8 mouse cellular contexts compared by ENCODE assay signal in genomic region chr2:151938780-151939200, GRCm38 (mm10). TPM values are rescaled to one million over a fixed set of nuclear protein-coding genes. Genes with fewer than 3 reads are reported as not detected.
DNase-seq lines count a peak whose midpoint lies in the region; ATAC-seq and TF ChIP-seq lines count a peak whose summit lies in the region.

No protein-coding gene starts in this region.

- H3K4me3 ChIP-seq in kidney, embryonic 15.5 days (replicated peaks) = no peak overlapping the region
- no peak overlapping the region for H3K4me3 ChIP-seq in gastrocnemius, adult 2 months
- H3K4me3 ChIP-seq in lung, embryonic 15.5 days = no peak overlapping the region
- H3K4me3 ChIP-seq in midbrain, embryonic 15.5 days = no peak overlapping the region

- intact Hi-C loops in gastrocnemius, adult 2 months (cut with DNase I) = loop anchor here (10.0 kb wide), 1 partner anchor 146 kb away; the partner anchor contains the start of gene Scrt2

- peak; percentile 54 for ATAC-seq in kidney, embryonic 15.5 days (replicated peaks; ENCODE audit: low FRiP score)
- ATAC-seq in lung, embryonic 15.5 days (ENCODE audit: borderline replicate concordance, extremely low read depth, low FRiP score, low TSS enrichment) = peak; percentile 44; the same call in 1 of the 2 replicates
- ATAC-seq in megakaryocyte-erythroid progenitor cell, adult 5-6 weeks (replicated peaks; ENCODE audit: low FRiP score, low TSS enrichment, poor library complexity, severe bottlenecking) = no peak
- ATAC-seq in midbrain, embryonic 15.5 days (replicated peaks) = no peak

- H3K27me3 ChIP-seq in kidney, embryonic 15.5 days = no peaks in the 10 kb centered on the region
- no peaks in the 10 kb centered on the region for H3K27me3 ChIP-seq in lung, embryonic 15.5 days
- no peaks in the 10 kb centered on the region for H3K27me3 ChIP-seq in midbrain, embryonic 15.5 days (replicated peaks)

- no peak for TF ChIP-seq CTCF in gastrocnemius, adult 2 months (IDR thresholded peaks at IDR 0.05)

- 48% methylated on average over 11 of the region's 11 CpGs for WGBS in kidney, embryonic 15.5 days
- WGBS in lung, embryonic 15.5 days = 40% methylated on average over 11 of the region's 11 CpGs
- WGBS in midbrain, embryonic 15.5 days = 74% methylated on average over 11 of the region's 11 CpGs

- peaks cover 13% of the 10 kb centered on the region for H3K4me1 ChIP-seq in kidney, embryonic 15.5 days
- peaks cover 5% of the 10 kb centered on the region for H3K4me1 ChIP-seq in lung, embryonic 15.5 days
- H3K4me1 ChIP-seq in midbrain, embryonic 15.5 days = no peaks in the 10 kb centered on the region; the same call in 1 of the 2 replicates

- no peak overlapping the region for H3K9ac ChIP-seq in kidney, embryonic 15.5 days
- H3K9ac ChIP-seq in lung, embryonic 15.5 days = no peak overlapping the region
- H3K9ac ChIP-seq in midbrain, embryonic 15.5 days = no peak overlapping the region

- H3K9me3 ChIP-seq in kidney, embryonic 15.5 days (replicated peaks) = no peaks in the 10 kb centered on the region
- H3K9me3 ChIP-seq in lung, embryonic 15.5 days = no peaks in the 10 kb centered on the region
- no peaks in the 10 kb centered on the region for H3K9me3 ChIP-seq in midbrain, embryonic 15.5 days

- DNase-seq in kidney, adult 8-10 months = no peak
- DNase-seq in ZHBTc4 (ENCODE audit: low read depth, low spot score) = peak; percentile 25
- peak; percentile 73 for DNase-seq in gastrocnemius, adult 2 months
- no peak for DNase-seq in right cerebral cortex, adult 2 months (ENCODE audit: low spot score in 2 of 2)

- H3K36me3 ChIP-seq in kidney, embryonic 15.5 days = no peaks in the 10 kb centered on the region
- H3K36me3 ChIP-seq in lung, embryonic 15.5 days = no peaks in the 10 kb centered on the region
- no peaks in the 10 kb centered on the region for H3K36me3 ChIP-seq in midbrain, embryonic 15.5 days (replicated peaks)

- H3K4me2 ChIP-seq in kidney, embryonic 15.5 days = no peak overlapping the region
- no peak overlapping the region for H3K4me2 ChIP-seq in lung, embryonic 15.5 days
- H3K4me2 ChIP-seq in midbrain, embryonic 15.5 days = no peak overlapping the region

- no peak overlapping the region for H3K27ac ChIP-seq in kidney, embryonic 15.5 days
- H3K27ac ChIP-seq in gastrocnemius, adult 2 months = no peak overlapping the region
- no peak overlapping the region for H3K27ac ChIP-seq in lung, embryonic 15.5 days
- no peak overlapping the region for H3K27ac ChIP-seq in midbrain, embryonic 15.5 days

RNA-seq across cellular contexts. Expression of gene Angpt4, which starts 27.8 kb away (rescaled TPM):
- polyA plus RNA-seq in kidney, embryonic 15.5 days (2015; fragmentation: Nextera tagmentation; extraction: Ambion mirVana) = 2.1 and 2.7 TPM in 2 replicates
- under 1 TPM in 1 of 2 experiments, not detected in 1; 0.20 TPM for total RNA-seq in gastrocnemius, adult 2 months (2021)
- polyA plus RNA-seq in lung, embryonic 15.5 days (2015; fragmentation: Nextera tagmentation; extraction: Ambion mirVana) = 0.43 and 0.62 TPM in 2 replicates
- total RNA-seq in megakaryocyte-erythroid progenitor cell, adult 5-6 weeks (2014; fragmentation: Nextera tagmentation) = not detected in 2 replicates
- total RNA-seq in megakaryocyte-erythroid progenitor cell, adult 5-6 weeks (2017) = not detected in 2 replicates
- 0.18 and 0.23 TPM in 2 replicates for polyA plus RNA-seq in midbrain, embryonic 15.5 days (2015; fragmentation: Nextera tagmentation; extraction: Ambion mirVana)

RNA-seq across cellular contexts. Expression of gene Fam110a, which starts 41.2 kb away (rescaled TPM):
- 29.1 and 29.2 TPM in 2 replicates for polyA plus RNA-seq in kidney, embryonic 15.5 days (2015; fragmentation: Nextera tagmentation; extraction: Ambion mirVana)
- 1 to 10 TPM; 1.8 to 2.6 TPM for total RNA-seq in gastrocnemius, adult 2 months (2021)
- 32.5 and 34.1 TPM in 2 replicates for polyA plus RNA-seq in lung, embryonic 15.5 days (2015; fragmentation: Nextera tagmentation; extraction: Ambion mirVana)
- 3.7 and 9.1 TPM in 2 replicates for total RNA-seq in megakaryocyte-erythroid progenitor cell, adult 5-6 weeks (2014; fragmentation: Nextera tagmentation)
- 0.50 and 1.6 TPM in 2 replicates for total RNA-seq in megakaryocyte-erythroid progenitor cell, adult 5-6 weeks (2017)
- polyA plus RNA-seq in midbrain, embryonic 15.5 days (2015; fragmentation: Nextera tagmentation; extraction: Ambion mirVana) = 61.2 and 62.8 TPM in 2 replicates

RNA-seq across cellular contexts. Expression of gene Slc52a3, which starts 57.5 kb away (rescaled TPM):
- polyA plus RNA-seq in kidney, embryonic 15.5 days (2015; fragmentation: Nextera tagmentation; extraction: Ambion mirVana) = 13.3 and 16.3 TPM in 2 replicates
- total RNA-seq in gastrocnemius, adult 2 months (2021) = 1 to 10 TPM in 1 of 2 experiments, under 1 TPM in 1; 0.69 to 1.6 TPM
- 2.7 and 2.8 TPM in 2 replicates for polyA plus RNA-seq in lung, embryonic 15.5 days (2015; fragmentation: Nextera tagmentation; extraction: Ambion mirVana)
- total RNA-seq in megakaryocyte-erythroid progenitor cell, adult 5-6 weeks (2014; fragmentation: Nextera tagmentation) = 0.42 and 1.4 TPM in 2 replicates
- 0.34 and 0.80 TPM in 2 replicates for total RNA-seq in megakaryocyte-erythroid progenitor cell, adult 5-6 weeks (2017)
- polyA plus RNA-seq in midbrain, embryonic 15.5 days (2015; fragmentation: Nextera tagmentation; extraction: Ambion mirVana) = 1.3 and 2.2 TPM in 2 replicates

Comparison
In these comparisons a context has a peak if more than half of its experiments do, and no peak if none do; other contexts are left out.
1. ATAC-seq: peak in kidney, embryonic 15.5 days (single experiment) and lung, embryonic 15.5 days (single experiment); none in megakaryocyte-erythroid progenitor cell, adult 5-6 weeks (single experiment) and midbrain, embryonic 15.5 days (single experiment).
2. DNase-seq: peak in ZHBTc4 (single experiment) and gastrocnemius, adult 2 months (single experiment); none in kidney, adult 8-10 months (0 of 2) and right cerebral cortex, adult 2 months (0 of 2).